Mouse (Mus musculus) neutrophil, adult 65 days (primary cell): ENCODE data around the gene Pfkl. TPM values are rescaled to one million over a fixed set of nuclear protein-coding genes. Genes with fewer than 3 reads are reported as not detected.

ENCODE experiments used
- total RNA-seq: library from RNA; stranded (reverse); gene quantifications from 2 replicates; pipeline ENCODE4 v1.2.4, GENCODE M21; 2023

Gene Pfkl
- total RNA-seq = 39.7 and 51.3 TPM in 2 replicates

GRCm38 (mm10) chr10:78009945-78010293 lies at the start of gene Pfkl:
Pfkl (minus strand) TSS chr10:78010083.

GRCm38 (mm10) chr10:78043406-78043836 lies 33.5 kb upstream of the Pfkl start, which contains the start of gene Aire:
Aire (minus strand) TSS chr10:78043610.

GRCm38 (mm10) chr10:78041647-78042046 lies 31.8 kb upstream of the Pfkl start, which contains the start of gene Dnmt3l:
Dnmt3l (plus strand) TSS chr10:78041947.

GRCm38 (mm10) chr10:77978351-77979350 lies 31.2 kb downstream of the Pfkl start, which contains the start of gene 1810043G02Rik:
1810043G02Rik (plus strand) TSS chr10:77978524.

GRCm38 (mm10) chr10:77970481-77970880 lies 39.4 kb downstream of the Pfkl start, which contains the start of gene Trpm2:
Trpm2 (minus strand) TSS chr10:77970563.

Other genes starting within 250 kb of the Pfkl start
- not detected in 2 replicates for gene Gm3238, start 238.8 kb downstream of the Pfkl start, total RNA-seq
- gene Gm7138, start 233.1 kb downstream of the Pfkl start, total RNA-seq = not detected in 2 replicates
- gene Gm3250, start 227.5 kb downstream of the Pfkl start, total RNA-seq = not detected in 2 replicates
- not detected in 2 replicates for gene Gm7137, start 221.9 kb downstream of the Pfkl start, total RNA-seq
- not detected in 2 replicates for gene Gm9639, start 215.0 kb downstream of the Pfkl start, total RNA-seq
- not detected in 2 replicates for gene Gm19668, start 210.9 kb downstream of the Pfkl start, total RNA-seq
- gene Gm9507, start 198.2 kb downstream of the Pfkl start, total RNA-seq = not detected in 2 replicates
- not detected in 2 replicates for gene Gm2696, start 195.4 kb downstream of the Pfkl start, total RNA-seq
- gene Krtap10-4, start 183.0 kb downstream of the Pfkl start, total RNA-seq = not detected in 2 replicates
- not detected in 2 replicates for gene Krtap10-10, start 174.1 kb downstream of the Pfkl start, total RNA-seq
- not detected in 2 replicates for gene Gm36176, start 163.3 kb downstream of the Pfkl start, total RNA-seq
- not detected in 2 replicates for gene Gm10318, start 157.2 kb downstream of the Pfkl start, total RNA-seq
- not detected in 2 replicates for gene Gm3285, start 148.1 kb downstream of the Pfkl start, total RNA-seq
- 0.39 and 1.0 TPM in 2 replicates for gene Lrrc3, start 107.5 kb downstream of the Pfkl start, total RNA-seq
- 254 and 380 TPM in 2 replicates for gene Trpm2, start 39.5 kb downstream of the Pfkl start, total RNA-seq
- 10.6 and 12.8 TPM in 2 replicates for gene 1810043G02Rik, start 31.6 kb downstream of the Pfkl start, total RNA-seq
- gene Dnmt3l, start 31.9 kb upstream of the Pfkl start, total RNA-seq = 2.9 and 5.2 TPM in 2 replicates
- gene Aire, start 33.5 kb upstream of the Pfkl start, total RNA-seq = not detected in 2 replicates
- 55.4 and 64.3 TPM in 2 replicates for gene Icosl, start 59.2 kb upstream of the Pfkl start, total RNA-seq
- 14.7 and 14.8 TPM in 2 replicates for gene D10Jhu81e, start 159.7 kb upstream of the Pfkl start, total RNA-seq
- gene Pwp2, start 175.1 kb upstream of the Pfkl start, total RNA-seq = 3.2 and 3.7 TPM in 2 replicates
- gene Trappc10, start 234.6 kb upstream of the Pfkl start, total RNA-seq = 69.7 and 91.7 TPM in 2 replicates